Comparison of ENCODE assay signal across 16 mouse cellular contexts in genomic region chr5:41683976-41684375, GRCm38 (mm10).
"Had no signal": no experiment of that assay in that cellular context is flagged by ENCODE, and none has a peak within 500 bp of the region (broad histone marks: within the 10 kb centered on the region; RNA-seq: fewer than 3 reads in every experiment).

No protein-coding gene starts in this region.

- H3K4me3 ChIP-seq: liver, embryonic 15.5 days; midbrain, embryonic 10.5 days; midbrain, embryonic 12.5 days; neural tube, embryonic 12.5 days; stomach, embryonic 15.5 days had no signal

- H3K4me1 ChIP-seq: liver, embryonic 15.5 days; midbrain, embryonic 10.5 days; midbrain, embryonic 12.5 days; neural tube, embryonic 12.5 days; stomach, embryonic 15.5 days had no signal

- H3K4me2 ChIP-seq: liver, embryonic 15.5 days; lung, embryonic 14.5 days; midbrain, embryonic 12.5 days; neural tube, embryonic 12.5 days; stomach, embryonic 15.5 days had no signal

- ATAC-seq: liver, postnatal 0 days had no signal

- H3K27ac ChIP-seq: liver, embryonic 15.5 days; macrophage; midbrain, embryonic 10.5 days; midbrain, embryonic 12.5 days; neural tube, embryonic 12.5 days; stomach, embryonic 15.5 days; stomach, postnatal 0 days had no signal

- DNase-seq: liver, postnatal 0 days; lung, embryonic 14.5 days; lung, postnatal 10 days; lung, postnatal 36 days; midbrain, embryonic 14.5 days; right cerebral cortex, postnatal 14 days; thymus, adult 2 months; thymus, postnatal 25 days; thymus, postnatal 4 days had no signal

- H3K9ac ChIP-seq: liver, embryonic 15.5 days; liver, postnatal 0 days; lung, embryonic 14.5 days; midbrain, embryonic 12.5 days; neural tube, embryonic 12.5 days; stomach, embryonic 15.5 days had no signal

- H3K36me3 ChIP-seq: liver, embryonic 15.5 days; neural tube, embryonic 12.5 days; stomach, embryonic 15.5 days had no signal

- H3K27me3 ChIP-seq: liver, embryonic 15.5 days; midbrain, embryonic 12.5 days; neural tube, embryonic 12.5 days; stomach, embryonic 15.5 days had no signal

- H3K9me3 ChIP-seq: liver, embryonic 15.5 days; midbrain, embryonic 10.5 days; midbrain, embryonic 12.5 days; neural tube, embryonic 12.5 days; stomach, embryonic 15.5 days had no signal
